Mouse (Mus musculus) embryonic facial prominence, embryonic 11.5 days (tissue): ENCODE results near the gene Slc13a3. TPM values are rescaled to one million over a fixed set of nuclear protein-coding genes. Genes with fewer than 3 reads are reported as not detected.
A peak's percentile ranks its signal among the peaks of the same experiment; 100 is the strongest.

ENCODE experiments used
- ATAC-seq: fragments of 200-750 bp; cut with Nextera tagmentation; replicated peaks from 2 replicates; pipeline ENCODE4 v1.8.0; 2017; ENCODE audit warnings: low read depth; ENCODE audit not compliant: insufficient number of reproducible peaks, low FRiP score, low TSS enrichment
- DNase-seq: peaks from one replicate; pipeline ENCODE4 v3.0.0-alpha.2; 2015; ENCODE audit warnings: low spot score
- H3K27ac ChIP-seq: fragments of 300-500 bp; sonication (generic); replicated peaks from 2 replicates; pipeline ENCODE4 v1.5.1; 2014; ENCODE audit warnings: mild to moderate bottlenecking, low read depth, low read length, control low read depth
- H3K27me3 ChIP-seq: fragments of 300-500 bp; sonication (generic); 2 replicates; pipeline ENCODE4 v1.6.1; 2014; ENCODE audit warnings: mild to moderate bottlenecking, low read length, moderate library complexity, mixed read lengths; ENCODE audit not compliant: control insufficient read depth, insufficient read depth
- H3K36me3 ChIP-seq: fragments of 300-500 bp; sonication (generic); replicated peaks from 2 replicates; pipeline ENCODE4 v1.6.1; 2014; ENCODE audit warnings: low read depth, mild to moderate bottlenecking, low read length, moderate library complexity, mixed read lengths; ENCODE audit not compliant: control insufficient read depth, insufficient read depth
- H3K4me1 ChIP-seq: fragments of 300-500 bp; sonication (generic); 2 replicates; pipeline ENCODE4 v1.6.1; 2014; ENCODE audit warnings: low read length, mixed read lengths; ENCODE audit not compliant: control insufficient read depth, insufficient read depth
- H3K4me2 ChIP-seq: fragments of 300-500 bp; sonication (generic); 2 replicates; pipeline ENCODE4 v1.6.1; 2014; ENCODE audit warnings: low read depth, mild to moderate bottlenecking, control low read depth, low read length, moderate library complexity
- H3K4me3 ChIP-seq: fragments of 300-500 bp; sonication (generic); 2 replicates; pipeline ENCODE4 v1.5.1; 2014; ENCODE audit warnings: low read depth, low read length, control low read depth
- H3K9ac ChIP-seq: fragments of 300-500 bp; sonication (generic); replicated peaks from 2 replicates; pipeline ENCODE4 v1.6.1; 2014; ENCODE audit warnings: mild to moderate bottlenecking, control low read depth, low read length
- H3K9me3 ChIP-seq: fragments of 300-500 bp; sonication (generic); replicated peaks from 2 replicates; pipeline ENCODE4 v1.6.1; 2016; ENCODE audit warnings: mild to moderate bottlenecking, low read length, inconsistent platforms, mixed read lengths; ENCODE audit not compliant: control insufficient read depth
- WGBS: fragments of 180-500 bp; shearing (Covaris S2); extraction: QIAGEN DNeasy Blood & Tissue Kit; methylation state at CpG from one replicate; pipeline ENCODE4 v1.1.7; 2014; 5-methylcytosine and 5-hydroxymethylcytosine counted together
- polyA plus RNA-seq: library from polyadenylated mRNA; unstranded; fragments of >200 nt; fragmentation: Nextera tagmentation; extraction: Ambion mirVana; gene quantifications from 2 replicates; pipeline ENCODE4 v1.2.1, GENCODE M21; 2014

The Slc13a3 gene
- polyA plus RNA-seq, 1 experiment from 2014 or later = 0.27 TPM

GRCm38 (mm10) chr2:165442981-165443380 lies 30.0 kb downstream of the Slc13a3 start:
- no peak overlapping the region for H3K4me2 ChIP-seq
- H3K27me3 ChIP-seq = no peaks in the 10 kb centered on the region
- H3K4me3 ChIP-seq = no peak overlapping the region
- no peaks in the 10 kb centered on the region for H3K4me1 ChIP-seq
- DNase-seq (no peak), ATAC-seq (no peak)
- H3K9ac ChIP-seq = no peak overlapping the region
- no peaks in the 10 kb centered on the region for H3K36me3 ChIP-seq
- no peaks in the 10 kb centered on the region for H3K9me3 ChIP-seq
- H3K27ac ChIP-seq = no peak overlapping the region
- 88% methylated on average over 10 of the region's 10 CpGs for WGBS

GRCm38 (mm10) chr2:165441613-165442012 lies 31.4 kb downstream of the Slc13a3 start:
- H3K9me3 ChIP-seq = no peaks in the 10 kb centered on the region
- no peaks in the 10 kb centered on the region for H3K36me3 ChIP-seq
- no peaks in the 10 kb centered on the region for H3K27me3 ChIP-seq
- no peak for ATAC-seq
- H3K4me2 ChIP-seq = no peak overlapping the region
- H3K4me1 ChIP-seq = no peaks in the 10 kb centered on the region
- whole genome bisulfite sequencing = 42% methylated on average over 4 of the region's 4 CpGs
- no peak overlapping the region for H3K4me3 ChIP-seq
- no peak overlapping the region for H3K9ac ChIP-seq
- no peak for DNase-seq
- no peak overlapping the region for H3K27ac ChIP-seq

- DNase-seq (no peak), ATAC-seq (no peak)
- Histone ChIP-seq H3K4me3 (no peak overlapping the region), H3K4me2 (no peak overlapping the region), H3K27me3 (no peaks in the 10 kb centered on the region), H3K4me1 (no peaks in the 10 kb centered on the region), H3K9me3 (no peaks in the 10 kb centered on the region), H3K36me3 (no peaks in the 10 kb centered on the region), H3K9ac (no peak overlapping the region), H3K27ac (no peak overlapping the region)
- WGBS = 89% methylated on average over 10 of the region's 10 CpGs
These were observed 33.4 kb downstream of the Slc13a3 start for GRCm38 (mm10) chr2:165439613-165440012.

GRCm38 (mm10) chr2:165438881-165439280 lies 34.1 kb downstream of the Slc13a3 start:
- Histone ChIP-seq H3K4me2 (no peak overlapping the region), H3K4me1 (no peaks in the 10 kb centered on the region), H3K36me3 (no peaks in the 10 kb centered on the region), H3K27me3 (no peaks in the 10 kb centered on the region), H3K9ac (no peak overlapping the region), H3K9me3 (no peaks in the 10 kb centered on the region), H3K27ac (no peak overlapping the region), H3K4me3 (no peak overlapping the region)
- ATAC-seq (no peak), DNase-seq (no peak)
- 39% methylated on average over 7 of the region's 7 CpGs for WGBS

- Histone ChIP-seq H3K9ac (peak overlapping the region; percentile 9; the same call in 1 of the 2 replicates), H3K4me2 (no peak overlapping the region), H3K4me1 (no peaks in the 10 kb centered on the region), H3K27ac (no peak overlapping the region), H3K27me3 (no peaks in the 10 kb centered on the region), H3K4me3 (no peak overlapping the region), H3K36me3 (no peaks in the 10 kb centered on the region), H3K9me3 (no peaks in the 10 kb centered on the region)
- ATAC-seq (no peak), DNase-seq (no peak)
- whole genome bisulfite sequencing = 37% methylated on average over 7 of the region's 7 CpGs
These were observed 44.3 kb downstream of the Slc13a3 start for GRCm38 (mm10) chr2:165428694-165429093.

GRCm38 (mm10) chr2:165420195-165420594 lies 52.8 kb downstream of the Slc13a3 start:
- Histone ChIP-seq H3K4me3 (no peak overlapping the region), H3K4me1 (peaks cover 13% of the 10 kb centered on the region; the same call in 1 of the 2 replicates), H3K27me3 (no peaks in the 10 kb centered on the region), H3K9ac (no peak overlapping the region), H3K36me3 (no peaks in the 10 kb centered on the region), H3K4me2 (no peak overlapping the region), H3K27ac (no peak overlapping the region), H3K9me3 (no peaks in the 10 kb centered on the region)
- 73% methylated on average over 2 of the region's 2 CpGs for WGBS
- DNase-seq = no peak
- ATAC-seq = no peak

- WGBS = 66% methylated on average over 4 of the region's 4 CpGs
These were observed 53.3 kb downstream of the Slc13a3 start for GRCm38 (mm10) chr2:165419670-165420111.

GRCm38 (mm10) chr2:165418577-165418976 lies 54.5 kb downstream of the Slc13a3 start:
- H3K9ac ChIP-seq = no peak overlapping the region
- ATAC-seq (no peak), DNase-seq (no peak)
- H3K27ac ChIP-seq = no peak overlapping the region
- no peaks in the 10 kb centered on the region for H3K27me3 ChIP-seq
- H3K9me3 ChIP-seq = no peaks in the 10 kb centered on the region
- H3K4me2 ChIP-seq = no peak overlapping the region
- no peaks in the 10 kb centered on the region for H3K36me3 ChIP-seq
- H3K4me1 ChIP-seq = peaks cover 13% of the 10 kb centered on the region; the same call in 1 of the 2 replicates
- WGBS = 61% methylated on average over 2 of the region's 2 CpGs
- H3K4me3 ChIP-seq = no peak overlapping the region

More at GRCm38 (mm10) chr2:165419670-165420111, 53.3 kb downstream of the Slc13a3 start:
- Histone ChIP-seq H3K27ac (no peak overlapping the region), H3K9ac (no peak overlapping the region), H3K9me3 (no peaks in the 10 kb centered on the region), H3K27me3 (no peaks in the 10 kb centered on the region), H3K4me1 (peaks cover 13% of the 10 kb centered on the region; the same call in 1 of the 2 replicates), H3K4me2 (no peak overlapping the region), H3K36me3 (no peaks in the 10 kb centered on the region), H3K4me3 (no peak overlapping the region)
- DNase-seq (no peak), ATAC-seq (no peak)
